Mouse (Mus musculus): ENCODE data around the gene Fkbp6.

Fkbp6 gene

GRCm38 (mm10) chr5:135247337-135247736 lies 102.5 kb downstream of the Fkbp6 start:
- H3K27me3 ChIP-seq (ENCODE audit: control insufficient read depth, insufficient read depth, low read length, poor library complexity, severe bottlenecking) = no peaks in the 10 kb centered on the region
- peaks cover 4% of the 10 kb centered on the region for H3K36me3 ChIP-seq (ENCODE audit: control insufficient read depth, insufficient read depth, low read length, poor library complexity, severe bottlenecking)
- no peak for DNase-seq (ENCODE audit: low read depth, low spot score)

DNA sequence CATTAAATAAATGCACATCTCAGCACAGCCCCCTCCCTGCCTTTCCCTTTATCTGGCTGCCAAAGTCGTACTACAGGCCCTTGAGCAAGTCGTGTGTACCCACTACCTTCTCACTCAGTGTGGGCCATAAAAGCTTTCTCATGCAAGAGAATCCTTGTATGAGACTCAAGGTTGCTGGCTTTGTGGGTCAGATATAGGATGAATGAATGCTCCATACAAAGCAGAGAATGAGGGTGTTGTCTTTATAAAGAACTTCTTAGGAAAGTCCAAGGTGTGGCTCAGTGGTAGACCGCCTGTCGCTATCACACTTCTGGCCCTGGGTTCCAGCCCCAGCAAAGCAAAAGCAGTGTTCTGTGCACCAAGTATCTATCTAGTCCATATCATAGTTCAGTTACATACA lies 103.3 kb downstream of the Fkbp6 start:
- Histone ChIP-seq H3K27me3 (ENCODE audit: control insufficient read depth, insufficient read depth, low read length, poor library complexity, severe bottlenecking) (no peaks in the 10 kb centered on the region), H3K36me3 (ENCODE audit: control insufficient read depth, insufficient read depth, low read length, poor library complexity, severe bottlenecking) (peaks cover 4% of the 10 kb centered on the region)
- no peak for DNase-seq (ENCODE audit: low read depth, low spot score)

DNA sequence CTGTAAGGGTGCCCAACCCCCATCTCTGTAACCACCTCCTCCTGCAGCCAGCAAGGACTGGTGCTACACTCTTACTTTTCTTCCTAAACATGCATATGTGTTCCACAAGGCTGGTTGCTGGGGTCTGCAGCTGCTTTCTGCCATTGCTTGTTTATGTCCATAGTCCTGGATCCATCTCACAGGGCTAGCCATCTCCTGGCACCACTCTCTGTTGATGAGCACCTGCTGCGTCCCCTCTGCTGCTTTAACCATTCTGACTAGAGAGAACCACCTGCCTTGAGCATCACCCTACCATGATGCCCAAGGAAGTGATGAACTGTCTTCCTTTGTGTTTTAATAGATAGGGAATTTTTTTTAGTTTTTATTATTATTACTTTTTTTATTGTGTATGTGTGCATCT lies 106.7 kb downstream of the Fkbp6 start:
- Histone ChIP-seq H3K36me3 (ENCODE audit: control insufficient read depth, insufficient read depth, low read length, poor library complexity, severe bottlenecking) (peaks cover 9% of the 10 kb centered on the region), H3K27me3 (ENCODE audit: control insufficient read depth, insufficient read depth, low read length, poor library complexity, severe bottlenecking) (no peaks in the 10 kb centered on the region)
- DNase-seq (ENCODE audit: low read depth, low spot score) = no peak

- DNase-seq (ENCODE audit: low read depth, low spot score) = no peak
- Histone ChIP-seq H3K36me3 (ENCODE audit: control insufficient read depth, insufficient read depth, low read length, poor library complexity, severe bottlenecking) (peaks cover 12% of the 10 kb centered on the region), H3K27me3 (ENCODE audit: control insufficient read depth, insufficient read depth, low read length, poor library complexity, severe bottlenecking) (no peaks in the 10 kb centered on the region)
Measured at GRCm38 (mm10) chr5:135242608-135243007, 107.2 kb downstream of the Fkbp6 start.

GRCm38 (mm10) chr5:135242136-135242535 lies 107.7 kb downstream of the Fkbp6 start:
- H3K36me3 ChIP-seq (ENCODE audit: control insufficient read depth, insufficient read depth, low read length, poor library complexity, severe bottlenecking) = peaks cover 14% of the 10 kb centered on the region
- no peak for DNase-seq (ENCODE audit: low read depth, low spot score)
- no peaks in the 10 kb centered on the region for H3K27me3 ChIP-seq (ENCODE audit: control insufficient read depth, insufficient read depth, low read length, poor library complexity, severe bottlenecking)
